Mouse (Mus musculus): ENCODE results near the gene Lrrc38. TPM values are rescaled to one million over a fixed set of nuclear protein-coding genes. Genes with fewer than 3 reads are reported as not detected.
"Not testable (repeated sequence)": the region's sequence is repeated elsewhere in the genome, so short reads cannot be mapped to it uniquely, and the experiment has no call there.

The Lrrc38 gene
- total and polyA plus RNA-seq, 2 experiments from 2014 or later, result 0.23 TPM; not detected in 1

DNA sequence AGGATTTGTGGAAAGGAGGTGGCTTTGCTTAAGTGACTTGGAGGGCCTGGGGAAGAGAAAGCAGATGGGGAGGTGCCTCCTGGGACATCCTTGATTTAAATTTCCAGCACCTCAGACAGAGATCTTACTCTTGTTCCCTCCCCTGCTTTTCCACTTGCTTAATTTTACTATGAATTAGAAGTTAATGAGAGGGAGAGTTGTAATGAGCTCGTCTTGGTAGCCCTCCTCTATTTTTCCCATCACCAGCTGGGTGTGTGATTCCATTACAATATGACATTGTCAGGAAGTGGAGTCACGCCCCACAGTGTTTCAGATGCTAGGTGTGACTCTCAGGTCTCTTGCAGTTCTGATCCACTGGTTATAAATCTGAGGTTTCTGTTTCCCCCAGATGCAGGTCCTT lies 13.5 kb upstream of the Lrrc38 start:
- no peak for TF ChIP-seq EP300 (IDR thresholded peaks at IDR 0.05; ENCODE audit: low read depth)
- no peak for TF ChIP-seq CTCF (IDR thresholded peaks at IDR 0.05; ENCODE audit: low read depth)
- WGBS, result 65% methylated on average over 2 of the region's 2 CpGs
- Histone ChIP-seq H3K9ac (replicated peaks; ENCODE audit: low read depth, low read length) (no peak overlapping the region), H3K27ac (ENCODE audit: low read depth) (no peak overlapping the region), H3K9me3 (replicated peaks; ENCODE audit: control insufficient read depth, low read length) (no peaks in the 10 kb centered on the region), H3K27me3 (ENCODE audit: control insufficient read depth, insufficient read depth, low read length) (no peaks in the 10 kb centered on the region), H3K4me2 (ENCODE audit: low read depth, low read length) (no peak overlapping the region), H3K36me3 (replicated peaks; ENCODE audit: control insufficient read depth, insufficient read depth, low read length) (no peaks in the 10 kb centered on the region), H3K4me3 (ENCODE audit: low read depth, low read length) (no peak overlapping the region), H3K4me1 (ENCODE audit: control insufficient read depth, insufficient read depth) (no peaks in the 10 kb centered on the region)
- DNase-seq (ENCODE audit: low spot score) (no peak), ATAC-seq (ENCODE audit: insufficient read depth, low read depth) (no peak)

DNA sequence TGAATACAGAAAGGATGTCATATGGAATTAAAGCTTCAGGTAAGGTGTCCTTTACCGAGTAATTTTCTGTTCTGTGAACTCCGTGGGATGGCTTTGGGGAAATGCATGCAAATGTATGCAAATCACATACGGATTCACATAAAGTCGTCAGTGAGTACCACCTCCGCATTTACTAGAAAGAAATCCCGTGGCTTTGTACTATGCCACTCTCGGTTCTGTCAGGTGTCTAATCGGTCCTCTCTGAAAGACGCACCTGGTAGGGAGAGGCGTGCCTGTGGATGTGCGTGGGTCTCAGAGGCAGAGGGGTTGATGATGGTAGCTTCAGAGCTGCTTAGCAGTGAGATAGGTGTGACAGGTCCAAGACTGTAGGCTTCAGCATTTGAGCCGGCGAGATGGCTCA lies 9.7 kb upstream of the Lrrc38 start:
- Histone ChIP-seq H3K4me1 (ENCODE audit: control insufficient read depth, insufficient read depth) (no peaks in the 10 kb centered on the region), H3K27me3 (ENCODE audit: control insufficient read depth, insufficient read depth, low read length) (no peaks in the 10 kb centered on the region), H3K4me3 (ENCODE audit: low read depth, low read length) (no peak overlapping the region), H3K27ac (ENCODE audit: low read depth) (no peak overlapping the region), H3K9ac (replicated peaks; ENCODE audit: low read depth, low read length) (no peak overlapping the region), H3K9me3 (replicated peaks; ENCODE audit: control insufficient read depth, low read length) (no peaks in the 10 kb centered on the region), H3K36me3 (replicated peaks; ENCODE audit: control insufficient read depth, insufficient read depth, low read length) (no peaks in the 10 kb centered on the region), H3K4me2 (ENCODE audit: low read depth, low read length) (no peak overlapping the region)
- ATAC-seq (ENCODE audit: insufficient read depth, low read depth) (no peak), DNase-seq (ENCODE audit: low spot score) (no peak)
- TF ChIP-seq CTCF (IDR thresholded peaks at IDR 0.05; ENCODE audit: low read depth), result no peak
- no peak for TF ChIP-seq EP300 (IDR thresholded peaks at IDR 0.05; ENCODE audit: low read depth)
- WGBS, result 82% methylated on average over 13 of the region's 13 CpGs

DNA sequence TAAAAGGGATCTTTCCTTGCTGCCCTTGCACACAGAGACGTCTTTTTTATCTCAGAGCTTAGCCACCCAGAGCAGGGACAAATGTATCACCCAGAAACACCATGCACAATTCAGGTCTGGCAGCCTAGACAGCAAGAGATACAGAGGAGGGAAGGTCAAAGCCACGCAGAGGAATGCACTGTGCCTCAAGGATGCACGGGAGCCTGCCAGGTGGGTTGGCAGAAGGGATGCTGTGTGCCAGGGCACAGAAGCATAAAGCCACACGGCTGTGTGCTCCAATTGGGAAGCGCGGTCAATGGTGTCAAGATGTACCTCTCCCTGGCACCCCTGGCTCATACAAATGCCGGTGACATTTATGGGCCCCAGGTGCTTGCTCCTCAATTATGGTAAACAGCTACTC lies 8.1 kb upstream of the Lrrc38 start:
- WGBS, result 71% methylated on average over 7 of the region's 7 CpGs
- no peaks in the 10 kb centered on the region for H3K4me1 ChIP-seq (ENCODE audit: control insufficient read depth, insufficient read depth)
- no peaks in the 10 kb centered on the region for H3K27me3 ChIP-seq (ENCODE audit: control insufficient read depth, insufficient read depth, low read length)
- H3K9me3 ChIP-seq (replicated peaks; ENCODE audit: control insufficient read depth, low read length), result no peaks in the 10 kb centered on the region
- no peak overlapping the region for H3K4me2 ChIP-seq (ENCODE audit: low read depth, low read length)
- no peak overlapping the region for H3K27ac ChIP-seq (ENCODE audit: low read depth)
- no peak overlapping the region for H3K4me3 ChIP-seq (ENCODE audit: low read depth, low read length)
- H3K9ac ChIP-seq (replicated peaks; ENCODE audit: low read depth, low read length), result no peak overlapping the region
- no peak for DNase-seq (ENCODE audit: low spot score)
- H3K36me3 ChIP-seq (replicated peaks; ENCODE audit: control insufficient read depth, insufficient read depth, low read length), result no peaks in the 10 kb centered on the region
- no peak for TF ChIP-seq EP300 (IDR thresholded peaks at IDR 0.05; ENCODE audit: low read depth)
- TF ChIP-seq CTCF (IDR thresholded peaks at IDR 0.05; ENCODE audit: low read depth), result no peak
- no peak for ATAC-seq (ENCODE audit: insufficient read depth, low read depth)

DNA sequence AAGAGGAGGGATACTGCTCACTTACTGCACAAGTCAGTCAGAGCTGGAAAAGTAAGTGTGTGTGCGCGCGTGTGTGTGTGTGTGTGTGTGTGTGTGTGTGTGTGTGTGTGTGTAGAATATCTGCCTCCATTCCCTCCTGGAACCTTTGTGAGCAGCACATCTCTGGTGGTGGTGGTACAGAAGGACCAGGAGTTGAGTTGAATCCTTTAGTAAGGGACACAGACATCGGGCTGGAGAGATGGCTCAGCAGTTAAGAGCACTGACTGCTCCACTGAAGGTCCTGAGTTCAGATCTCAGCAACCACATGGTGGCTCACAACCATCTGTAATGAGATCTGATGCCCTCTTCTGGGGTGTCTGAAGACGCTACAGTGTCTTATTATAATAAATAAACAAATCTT lies 4.1 kb upstream of the Lrrc38 start:
- not testable (repeated sequence) for H3K4me3 ChIP-seq (ENCODE audit: low read depth, low read length); H3K9ac ChIP-seq (replicated peaks; ENCODE audit: low read depth, low read length); H3K27ac ChIP-seq (ENCODE audit: low read depth); H3K9me3 ChIP-seq (replicated peaks; ENCODE audit: control insufficient read depth, low read length); ATAC-seq (ENCODE audit: insufficient read depth, low read depth); DNase-seq (ENCODE audit: low spot score); H3K36me3 ChIP-seq (replicated peaks; ENCODE audit: control insufficient read depth, insufficient read depth, low read length); H3K4me1 ChIP-seq (ENCODE audit: control insufficient read depth, insufficient read depth); H3K4me2 ChIP-seq (ENCODE audit: low read depth, low read length)
- WGBS, result 79% methylated on average over 5 of the region's 5 CpGs
- peaks cover 27% of the 10 kb centered on the region for H3K27me3 ChIP-seq (ENCODE audit: control insufficient read depth, insufficient read depth, low read length)

DNA sequence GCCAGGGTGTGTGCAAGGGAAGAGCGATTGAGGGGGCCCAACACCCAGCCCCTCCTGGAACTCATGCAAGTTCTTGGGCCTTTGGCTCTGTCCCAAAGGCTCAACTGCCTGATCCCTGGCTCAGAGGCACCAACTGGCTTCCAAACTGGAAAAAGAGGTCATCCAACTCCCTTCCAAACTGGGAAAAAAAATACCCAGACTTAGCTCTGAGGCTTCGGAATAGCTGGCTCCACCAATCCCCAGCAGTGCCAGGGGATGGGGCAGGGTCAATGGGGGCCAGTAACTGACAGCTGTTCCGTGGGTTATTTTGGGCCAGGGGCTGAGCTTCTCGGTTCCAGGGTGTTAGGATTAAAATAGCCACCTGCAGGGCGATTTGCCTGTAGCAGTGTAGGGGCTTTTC lies 879 bp upstream of the Lrrc38 start:
- no peak for DNase-seq (ENCODE audit: low spot score)
- H3K4me2 ChIP-seq (ENCODE audit: low read depth, low read length), result 0 out of 2 replicates have a peak overlapping the region, but pooled peaks have one; percentile 89
- 15% methylated on average over 5 of the region's 5 CpGs for WGBS

More for the DNA sequence above, 879 bp upstream of the Lrrc38 start:
- Histone ChIP-seq H3K36me3 (replicated peaks; ENCODE audit: control insufficient read depth, insufficient read depth, low read length) (no peaks in the 10 kb centered on the region), H3K27ac (ENCODE audit: low read depth) (no peak overlapping the region), H3K27me3 (ENCODE audit: control insufficient read depth, insufficient read depth, low read length) (peaks cover 46% of the 10 kb centered on the region), H3K4me1 (ENCODE audit: control insufficient read depth, insufficient read depth) (no peaks in the 10 kb centered on the region), H3K4me3 (ENCODE audit: low read depth, low read length) (no peak overlapping the region), H3K9me3 (replicated peaks; ENCODE audit: control insufficient read depth, low read length) (no peaks in the 10 kb centered on the region), H3K9ac (replicated peaks; ENCODE audit: low read depth, low read length) (no peak overlapping the region)
- ATAC-seq (ENCODE audit: insufficient read depth, low read depth), result no peak
- TF ChIP-seq CTCF (IDR thresholded peaks at IDR 0.05; ENCODE audit: low read depth) (no peak), EP300 (IDR thresholded peaks at IDR 0.05; ENCODE audit: low read depth) (no peak)
